Mouse (Mus musculus) bone marrow, adult 2 months (tissue): ENCODE results near the gene Gsk3a.

Experiments used
- CTCF ChIP-seq: fragments of 200-500 bp; IDR thresholded peaks from 2 replicates; pipeline ENCODE4 v1.5.1; 2011; ENCODE audit warnings: low read length, control low read depth; ENCODE audit not compliant: control insufficient read depth, insufficient read depth
- POLR2A ChIP-seq: fragments of 200-500 bp; IDR thresholded peaks from 2 replicates; pipeline ENCODE4 v1.6.1; 2011; ENCODE audit warnings: low read depth, mild to moderate bottlenecking, control low read depth, low read length, borderline replicate concordance; ENCODE audit not compliant: control insufficient read depth

DNA sequence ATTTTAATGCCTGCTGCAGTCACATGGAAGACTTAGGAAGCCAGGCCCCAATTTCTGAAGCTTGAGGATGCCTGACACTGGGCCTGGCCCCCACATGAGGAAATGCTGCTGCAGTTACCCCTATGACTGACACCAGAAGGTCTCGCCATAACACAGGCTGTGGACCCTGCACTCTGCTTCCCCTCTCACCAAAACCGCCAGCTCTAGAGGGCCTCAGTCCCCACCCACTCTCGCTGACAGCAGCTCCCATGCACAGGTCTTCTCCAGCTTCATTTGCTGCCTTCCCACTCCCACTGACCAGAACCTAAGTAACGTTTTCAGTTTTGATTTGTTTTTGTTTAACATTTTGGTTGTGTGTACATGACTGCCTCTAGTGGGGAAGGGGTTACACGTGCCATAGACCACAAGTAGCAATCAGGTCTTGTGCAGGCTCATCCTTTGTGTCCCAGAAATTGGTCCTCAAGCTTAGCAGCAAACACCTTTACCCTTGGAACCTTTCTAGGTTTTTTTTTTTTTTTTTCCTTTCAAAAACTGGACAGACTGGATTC lies 5.5 kb downstream of the Gsk3a start:
- TF ChIP-seq CTCF (no peak), POLR2A (no peak)
